Mouse (Mus musculus): Measurements from ENCODE around the gene Rbms1.

GRCm38 (mm10) chr2:60821635-60822034 is 141.4 kb downstream of the Rbms1 start:
- TF ChIP-seq CTCF (IDR thresholded peaks at IDR 0.05; ENCODE audit: extremely low read depth, insufficient read depth, insufficient read length, insufficient replicate concordance) (no peak), POLR2A (IDR thresholded peaks at IDR 0.05; ENCODE audit: low read depth, low read length) (no peak)
